In the genomic region with DNA sequence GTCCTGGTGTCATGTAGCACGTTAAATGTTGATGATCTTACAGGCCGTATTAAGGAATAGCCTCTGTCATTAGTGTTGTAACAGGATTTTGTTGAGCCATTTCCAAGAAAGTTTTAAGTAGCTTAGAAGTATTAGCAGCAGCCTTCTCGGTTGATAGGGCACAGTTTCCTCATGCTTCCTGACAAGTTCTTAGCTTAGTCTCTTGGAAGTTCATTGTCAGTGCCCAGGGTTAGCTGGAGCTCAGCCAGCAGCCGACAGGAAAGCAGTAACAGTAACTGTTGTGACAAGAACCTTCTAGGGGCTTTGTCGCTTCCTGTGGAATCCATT, we compare ENCODE assay signal across 8 mouse cellular contexts. TPM values are rescaled to one million over a fixed set of nuclear protein-coding genes. Genes with fewer than 3 reads are reported as not detected.
DNase-seq lines count a peak whose midpoint lies in the region; TF ChIP-seq lines count a peak whose summit lies in the region.

No protein-coding gene starts in this region.

- peaks cover 31% of the 10 kb centered on the region for H3K4me1 ChIP-seq in heart, embryonic 10.5 days
- peaks cover 42% of the 10 kb centered on the region for H3K4me1 ChIP-seq in limb, embryonic 10.5 days
- peaks cover 14% of the 10 kb centered on the region for H3K4me1 ChIP-seq in thymus, adult 2 months (replicated peaks; ENCODE audit: control insufficient read depth, insufficient read depth, low read length)

- no peak for TF ChIP-seq POLR2A in thymus, adult 2 months (IDR thresholded peaks at IDR 0.05; ENCODE audit: control insufficient read depth, extremely low read depth, insufficient read depth, low read length, poor library complexity)

- peak overlapping the region; percentile 73; the same call in 1 of the 2 replicates for H3K27ac ChIP-seq in heart, embryonic 10.5 days
- H3K27ac ChIP-seq in limb, embryonic 10.5 days, result peak overlapping the region; percentile 47; the same call in 1 of the 2 replicates
- no peak overlapping the region for H3K27ac ChIP-seq in thymus, adult 2 months (ENCODE audit: control insufficient read depth, insufficient read depth, low read length)

- TF ChIP-seq CTCF in thymus, adult 2 months (IDR thresholded peaks at IDR 0.05; ENCODE audit: borderline replicate concordance, control insufficient read depth, extremely low read depth, insufficient read depth, low read length, poor library complexity), result no peak

- peak; percentile 51 for DNase-seq in adrenal gland, postnatal 10 days
- no peak for DNase-seq in adrenal gland, adult 8-10 months
- DNase-seq in 3T3-L1 (ENCODE audit: low read depth, low spot score), result peak; percentile 10
- no peak for DNase-seq in heart, embryonic 10.5 days (ENCODE audit: low spot score)
- no peak for DNase-seq in limb, embryonic 10.5 days (ENCODE audit: low spot score)
- DNase-seq in thymus, adult 2 months, result no peak
- DNase-seq in right cerebral cortex, postnatal 36 days (ENCODE audit: low spot score in 2 of 2), result no peak
- no peak for DNase-seq in thymus, postnatal 10 days (ENCODE audit: low spot score in 2 of 2)

- no peaks in the 10 kb centered on the region for H3K9me3 ChIP-seq in heart, embryonic 10.5 days
- no peaks in the 10 kb centered on the region for H3K9me3 ChIP-seq in limb, embryonic 10.5 days (replicated peaks)

- 48% methylated on average over 5 of the region's 5 CpGs for WGBS in heart, embryonic 10.5 days
- WGBS in limb, embryonic 10.5 days, result 65% methylated on average over 5 of the region's 5 CpGs
- 17% methylated on average over 5 of the region's 5 CpGs for WGBS in thymus, adult 2 months

- H3K27me3 ChIP-seq in heart, embryonic 10.5 days (ENCODE audit: insufficient read depth, poor library complexity, severe bottlenecking), result no peaks in the 10 kb centered on the region
- no peaks in the 10 kb centered on the region for H3K27me3 ChIP-seq in limb, embryonic 10.5 days (ENCODE audit: low read depth, poor library complexity, severe bottlenecking)
- H3K27me3 ChIP-seq in thymus, adult 2 months (ENCODE audit: control insufficient read depth, insufficient read depth, low read length), result no peaks in the 10 kb centered on the region

- H3K36me3 ChIP-seq in heart, embryonic 10.5 days, result peaks cover 37% of the 10 kb centered on the region
- H3K36me3 ChIP-seq in limb, embryonic 10.5 days, result peaks cover 25% of the 10 kb centered on the region
- no peaks in the 10 kb centered on the region for H3K36me3 ChIP-seq in thymus, adult 2 months (ENCODE audit: control insufficient read depth, insufficient read depth, low read length)

- no peak overlapping the region for H3K4me3 ChIP-seq in heart, embryonic 10.5 days
- no peak overlapping the region for H3K4me3 ChIP-seq in limb, embryonic 10.5 days
- no peak overlapping the region for H3K4me3 ChIP-seq in thymus, adult 2 months (ENCODE audit: control insufficient read depth, insufficient read depth, low read length)

RNA-seq across cellular contexts. Expression of gene B4galt4, which starts 14.1 kb away (rescaled TPM):
- 10 to 100 TPM; 11.9 to 12.0 TPM for total RNA-seq in adrenal gland, postnatal 10 days (2021)
- total RNA-seq in adrenal gland, adult 8-10 months (2022), result 10 to 100 TPM in 3 of 4 experiments, 1 to 10 TPM in 1; 8.8 to 15.1 (median 12.5) TPM
- 28.5 and 34.6 TPM in 2 replicates for polyA plus RNA-seq in heart, embryonic 10.5 days (2016; fragmentation: Nextera tagmentation; extraction: Ambion mirVana)
- 19.2 and 23.0 TPM in 2 replicates for polyA plus RNA-seq in limb, embryonic 10.5 days (2016; fragmentation: Nextera tagmentation; extraction: Ambion mirVana)
- polyA plus RNA-seq in thymus, adult 2 months (2012; rRNA removed), result 2.1 TPM in 2 replicates

RNA-seq across cellular contexts. Expression of gene Arhgap31, which starts 43.1 kb away (rescaled TPM):
- total RNA-seq in adrenal gland, postnatal 10 days (2021), result 10 to 100 TPM; 31.6 to 36.3 TPM
- total RNA-seq in adrenal gland, adult 8-10 months (2022), result 10 to 100 TPM; 16.6 to 30.8 (median 26.7) TPM
- 27.7 and 37.4 TPM in 2 replicates for polyA plus RNA-seq in heart, embryonic 10.5 days (2016; fragmentation: Nextera tagmentation; extraction: Ambion mirVana)
- polyA plus RNA-seq in limb, embryonic 10.5 days (2016; fragmentation: Nextera tagmentation; extraction: Ambion mirVana), result 6.3 and 6.7 TPM in 2 replicates
- 10.2 and 11.4 TPM in 2 replicates for polyA plus RNA-seq in thymus, adult 2 months (2012; rRNA removed)

RNA-seq across cellular contexts. Expression of gene Upk1b, which starts 44.0 kb away (rescaled TPM):
- 1 to 10 TPM; 4.9 to 5.7 TPM for total RNA-seq in adrenal gland, postnatal 10 days (2021)
- 1 to 10 TPM in 2 of 4 experiments, under 1 TPM in 2; 0.83 to 2.3 (median 1.4) TPM for total RNA-seq in adrenal gland, adult 8-10 months (2022)
- 40.6 and 43.0 TPM in 2 replicates for polyA plus RNA-seq in heart, embryonic 10.5 days (2016; fragmentation: Nextera tagmentation; extraction: Ambion mirVana)
- 1.8 and 3.4 TPM in 2 replicates for polyA plus RNA-seq in limb, embryonic 10.5 days (2016; fragmentation: Nextera tagmentation; extraction: Ambion mirVana)
- polyA plus RNA-seq in thymus, adult 2 months (2012; rRNA removed), result 1.4 and 2.9 TPM in 2 replicates

Comparison
In these comparisons a context has a peak if more than half of its experiments do, and no peak if none do; other contexts are left out.
1. DNase-seq: peak in adrenal gland, postnatal 10 days (single experiment) and 3T3-L1 (single experiment); none in adrenal gland, adult 8-10 months (single experiment), heart, embryonic 10.5 days (single experiment), limb, embryonic 10.5 days (single experiment), thymus, adult 2 months (single experiment), right cerebral cortex, postnatal 36 days (0 of 2) and thymus, postnatal 10 days (0 of 2).